Mouse (Mus musculus) B cell, adult 67 days (primary cell): Measurements from ENCODE around the gene Setd2. TPM values are rescaled to one million over a fixed set of nuclear protein-coding genes. Genes with fewer than 3 reads are reported as not detected.

Source experiments
- total RNA-seq, 2 experiments: library from RNA; stranded (reverse); gene quantifications; 4 replicates each; pipeline ENCODE4 v1.2.4; 2023

The Setd2 gene
- 100 to 1,000 TPM; 220 to 226 TPM for total RNA-seq

GRCm38 (mm10) chr9:110532538-110533291, at the start of gene Setd2:
Gene Setd2, plus strand, starts transcription at chr9:110532597.

GRCm38 (mm10) chr9:110624361-110625166, 92.2 kb downstream of the Setd2 start, which contains the start of gene Nradd:
Gene Nradd, minus strand, starts transcription at chr9:110624452.

GRCm38 (mm10) chr9:110653655-110654461, 121.5 kb downstream of the Setd2 start, which contains the start of gene Nbeal2:
Gene Nbeal2, minus strand, starts transcription at chr9:110654161.

GRCm38 (mm10) chr9:110656249-110657221, 124.1 kb downstream of the Setd2 start, which contains the start of gene Ccdc12:
Gene Ccdc12, plus strand, starts transcription at chr9:110656503.

Other genes with a start within 250 kb of the Setd2 start
- gene Elp6, start 227.4 kb upstream of the Setd2 start, total RNA-seq, result 1 to 10 TPM; 7.0 to 8.9 TPM
- 10 to 100 TPM; 58.4 to 71.9 TPM for gene Scap, start 199.3 kb upstream of the Setd2 start, total RNA-seq
- 100 to 1,000 TPM in 1 of 2 experiments, 10 to 100 TPM in 1; 69.8 to 108 TPM for gene Ptpn23, start 124.4 kb upstream of the Setd2 start, total RNA-seq
- 1 to 10 TPM; 2.0 to 4.5 TPM for gene Ngp, start 112.8 kb upstream of the Setd2 start, total RNA-seq
- 10 to 100 TPM; 45.1 to 57.1 TPM for gene Klhl18, start 55.9 kb upstream of the Setd2 start, total RNA-seq
- gene Kif9, start 55.6 kb upstream of the Setd2 start, total RNA-seq, result 1 to 10 TPM; 2.8 to 4.2 TPM
- gene Nradd, start 91.9 kb downstream of the Setd2 start, total RNA-seq, result 1 to 10 TPM; 2.7 to 3.8 TPM
- 10 to 100 TPM; 33.5 to 41.6 TPM for gene Nbeal2, start 121.6 kb downstream of the Setd2 start, total RNA-seq
- 10 to 100 TPM; 68.8 to 88.5 TPM for gene Ccdc12, start 123.9 kb downstream of the Setd2 start, total RNA-seq
- gene Myl3, start 209.3 kb downstream of the Setd2 start, total RNA-seq, result under 1 TPM in 1 of 2 experiments, not detected in 1; 0.83 TPM
- gene Pth1r, start 214.5 kb downstream of the Setd2 start, total RNA-seq, result not detected